In the genomic region with DNA sequence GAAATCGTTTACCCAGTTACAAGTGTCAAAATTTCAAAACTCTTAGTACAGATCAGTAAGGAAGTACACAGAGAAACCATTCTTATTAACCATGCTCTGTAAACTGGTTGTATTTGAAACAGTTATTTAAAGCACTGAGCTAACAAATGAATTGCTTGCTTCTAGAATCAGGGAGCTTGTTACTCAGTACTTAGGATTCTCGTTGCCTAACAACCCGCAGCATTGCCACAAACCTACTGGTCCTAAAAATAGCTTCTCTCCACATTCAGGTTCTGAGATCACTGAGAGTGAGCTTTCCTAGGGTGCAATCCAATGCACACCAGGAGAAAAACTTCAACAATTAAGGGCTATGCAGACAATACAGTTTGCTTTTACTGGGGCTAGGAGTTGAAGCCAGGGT, we compare ENCODE assay signal across 15 mouse cellular contexts. TPM values are rescaled to one million over a fixed set of nuclear protein-coding genes. Genes with fewer than 3 reads are reported as not detected.
DNase-seq lines count a peak whose midpoint lies in the region; ATAC-seq and TF ChIP-seq lines count a peak whose summit lies in the region.
"Had no signal": no experiment of that assay in that cellular context is flagged by ENCODE, and none has a peak within 500 bp of the region (broad histone marks: within the 10 kb centered on the region; RNA-seq: fewer than 3 reads in every experiment).

No protein-coding gene starts in this region.

- peaks cover 5% of the 10 kb centered on the region for H3K4me1 ChIP-seq in heart, adult 2 months (ENCODE audit: control insufficient read depth, insufficient read depth, low read length)
- H3K4me1 ChIP-seq in lung, postnatal 0 days (ENCODE audit: insufficient read depth, low read depth, low read length), result no peaks in the 10 kb centered on the region
- H3K4me1 ChIP-seq in heart, embryonic 12.5 days (replicated peaks), result peaks cover 31% of the 10 kb centered on the region
- no peaks in the 10 kb centered on the region for H3K4me1 ChIP-seq in midbrain, embryonic 13.5 days (replicated peaks)
- no peaks in the 10 kb centered on the region for H3K4me1 ChIP-seq in forebrain, embryonic 16.5 days (replicated peaks; ENCODE audit: control insufficient read depth, insufficient read depth, low read length)
- H3K4me1 ChIP-seq: forebrain, embryonic 12.5 days; intestine, embryonic 15.5 days had no signal

- H3ac ChIP-seq in myocyte (ENCODE audit: control insufficient read depth, insufficient read length), result no peak overlapping the region

- ATAC-seq in lung, postnatal 0 days, result peak; percentile 88
- ATAC-seq in heart, embryonic 12.5 days (ENCODE audit: insufficient number of reproducible peaks, low FRiP score), result no peak
- ATAC-seq in midbrain, embryonic 13.5 days, result no peak
- ATAC-seq in forebrain, embryonic 16.5 days, result no peak
- ATAC-seq: intestine, embryonic 15.5 days; midbrain, embryonic 16.5 days had no signal

- no peaks in the 10 kb centered on the region for H3K27me3 ChIP-seq in heart, adult 2 months (ENCODE audit: control insufficient read depth, insufficient read depth, low read length)
- H3K27me3 ChIP-seq in lung, postnatal 0 days (replicated peaks; ENCODE audit: insufficient read depth, low read length), result no peaks in the 10 kb centered on the region
- H3K27me3 ChIP-seq in heart, embryonic 12.5 days (replicated peaks), result no peaks in the 10 kb centered on the region
- no peaks in the 10 kb centered on the region for H3K27me3 ChIP-seq in myocyte (ENCODE audit: control insufficient read depth, insufficient read depth, insufficient read length)
- no peaks in the 10 kb centered on the region for H3K27me3 ChIP-seq in midbrain, embryonic 13.5 days
- no peaks in the 10 kb centered on the region for H3K27me3 ChIP-seq in forebrain, embryonic 16.5 days (replicated peaks; ENCODE audit: control insufficient read depth, insufficient read depth, low read length)
- H3K27me3 ChIP-seq: forebrain, embryonic 12.5 days; intestine, embryonic 15.5 days had no signal

- H3K4me2 ChIP-seq in lung, postnatal 0 days (replicated peaks; ENCODE audit: low read depth, low read length), result no peak overlapping the region
- H3K4me2 ChIP-seq in heart, embryonic 12.5 days, result peak overlapping the region; percentile 50
- H3K4me2 ChIP-seq in myocyte (ENCODE audit: low read depth), result peak overlapping the region; percentile 18
- H3K4me2 ChIP-seq in midbrain, embryonic 13.5 days (replicated peaks), result no peak overlapping the region
- H3K4me2 ChIP-seq in forebrain, embryonic 16.5 days (ENCODE audit: low read length), result no peak overlapping the region
- H3K4me2 ChIP-seq: forebrain, embryonic 12.5 days; intestine, embryonic 15.5 days had no signal

- H3K9ac ChIP-seq in heart, adult 2 months (ENCODE audit: low read depth, low read length), result peak overlapping the region; percentile 16; the same call in 1 of the 2 replicates
- no peak overlapping the region for H3K9ac ChIP-seq in lung, postnatal 0 days (replicated peaks; ENCODE audit: low read depth)
- H3K9ac ChIP-seq in heart, embryonic 12.5 days, result 0 out of 2 replicates have a peak overlapping the region, but pooled peaks have one; percentile 38
- H3K9ac ChIP-seq in midbrain, embryonic 13.5 days (replicated peaks), result no peak overlapping the region
- no peak overlapping the region for H3K9ac ChIP-seq in forebrain, embryonic 16.5 days (replicated peaks; ENCODE audit: low read depth, low read length)
- H3K9ac ChIP-seq: forebrain, embryonic 12.5 days; intestine, embryonic 15.5 days had no signal

- peak overlapping the region; percentile 62 for H3K27ac ChIP-seq in heart, adult 2 months
- H3K27ac ChIP-seq in lung, postnatal 0 days (ENCODE audit: low read length), result no peak overlapping the region
- peak overlapping the region; percentile 94 for H3K27ac ChIP-seq in heart, embryonic 12.5 days (ENCODE audit: poor library complexity, severe bottlenecking)
- H3K27ac ChIP-seq in midbrain, embryonic 13.5 days, result no peak overlapping the region
- no peak overlapping the region for H3K27ac ChIP-seq in forebrain, embryonic 16.5 days (ENCODE audit: low read length)
- H3K27ac ChIP-seq: forebrain, embryonic 12.5 days; intestine, embryonic 15.5 days; macrophage had no signal

- H3K79me2 ChIP-seq in heart, adult 2 months (replicated peaks; ENCODE audit: control insufficient read depth, insufficient read depth, low read length), result no peaks in the 10 kb centered on the region
- H3K79me2 ChIP-seq in myocyte (ENCODE audit: control insufficient read depth, insufficient read depth), result no peaks in the 10 kb centered on the region

- peak in 1 of 2 experiments; percentile 15 for DNase-seq in heart, adult 2 months
- no peak for DNase-seq in heart, adult 11 months
- DNase-seq in lung, postnatal 0 days (ENCODE audit: low spot score), result peak; percentile 81
- no peak for DNase-seq in lung, postnatal 4 days
- DNase-seq: adrenal gland, adult 2 months; kidney, postnatal 14 days had no signal

- no peak for TF ChIP-seq CTCF in heart, adult 2 months (IDR thresholded peaks at IDR 0.05)
- TF ChIP-seq CTCF in lung, postnatal 0 days (IDR thresholded peaks at IDR 0.05), result no peak

- TF ChIP-seq EP300 in heart, adult 2 months (IDR thresholded peaks at IDR 0.05; ENCODE audit: insufficient read depth, low read depth, low read length), result no peak
- no peak for TF ChIP-seq EP300 in lung, postnatal 0 days (IDR thresholded peaks at IDR 0.05)

- intact Hi-C loops in heart, adult 2 months (cut with DNase I), result no loop called here

- WGBS in heart, adult 2 months, result 64% methylated on average over 3 of the region's 3 CpGs
- WGBS in lung, postnatal 0 days, result 61% methylated on average over 3 of the region's 3 CpGs
- WGBS in heart, embryonic 12.5 days, result 58% methylated on average over 3 of the region's 3 CpGs
- 96% methylated on average over 3 of the region's 3 CpGs for WGBS in midbrain, embryonic 13.5 days
- 90% methylated on average over 3 of the region's 3 CpGs for WGBS in forebrain, embryonic 16.5 days

- TF ChIP-seq POLR2A in heart, adult 2 months (IDR thresholded peaks at IDR 0.05; ENCODE audit: insufficient read depth, low read depth, low read length), result no peak
- TF ChIP-seq POLR2A in myocyte (IDR thresholded peaks at IDR 0.05; ENCODE audit: insufficient read length, low read depth), result no peak

- no peak overlapping the region for H3K4me3 ChIP-seq in heart, adult 2 months
- H3K4me3 ChIP-seq in lung, postnatal 0 days (ENCODE audit: low read depth, low read length), result no peak overlapping the region
- H3K4me3 ChIP-seq in heart, embryonic 12.5 days, result no peak overlapping the region
- no peak overlapping the region for H3K4me3 ChIP-seq in myocyte
- H3K4me3 ChIP-seq in midbrain, embryonic 13.5 days (replicated peaks), result no peak overlapping the region
- H3K4me3 ChIP-seq in forebrain, embryonic 16.5 days (replicated peaks; ENCODE audit: low read length), result no peak overlapping the region
- H3K4me3 ChIP-seq: forebrain, embryonic 12.5 days; intestine, embryonic 15.5 days had no signal

- no peaks in the 10 kb centered on the region for H3K9me3 ChIP-seq in lung, postnatal 0 days (ENCODE audit: low read length)
- H3K9me3 ChIP-seq in heart, embryonic 12.5 days (replicated peaks), result no peaks in the 10 kb centered on the region
- H3K9me3 ChIP-seq in midbrain, embryonic 13.5 days, result no peaks in the 10 kb centered on the region
- no peaks in the 10 kb centered on the region for H3K9me3 ChIP-seq in forebrain, embryonic 16.5 days (ENCODE audit: control insufficient read depth, low read length)
- H3K9me3 ChIP-seq: forebrain, embryonic 12.5 days; intestine, embryonic 15.5 days had no signal

- peaks cover 21% of the 10 kb centered on the region for H3K36me3 ChIP-seq in heart, adult 2 months (ENCODE audit: control insufficient read depth, insufficient read depth, low read length)
- H3K36me3 ChIP-seq in lung, postnatal 0 days (ENCODE audit: insufficient read depth, low read length), result peaks cover 5% of the 10 kb centered on the region; the same call in 1 of the 2 replicates
- peaks cover 38% of the 10 kb centered on the region for H3K36me3 ChIP-seq in heart, embryonic 12.5 days
- peaks cover 20% of the 10 kb centered on the region for H3K36me3 ChIP-seq in myocyte (ENCODE audit: control insufficient read depth, insufficient read depth)
- peaks cover 56% of the 10 kb centered on the region for H3K36me3 ChIP-seq in midbrain, embryonic 13.5 days
- peaks cover 20% of the 10 kb centered on the region for H3K36me3 ChIP-seq in forebrain, embryonic 16.5 days (ENCODE audit: control insufficient read depth, insufficient read depth)

TF ChIP-seq in myocyte, 11 proteins besides CTCF, POLR2A, EP300 and RAD21 (continues in another document):
- no peak for TF ChIP-seq USF1 (IDR thresholded peaks at IDR 0.05; ENCODE audit: low read depth)
- TF ChIP-seq MAX (IDR thresholded peaks at IDR 0.05; ENCODE audit: low read depth), result no peak
- no peak for TF ChIP-seq TCF3 (IDR thresholded peaks at IDR 0.05; ENCODE audit: insufficient read length, low read depth)
- no peak for TF ChIP-seq TCF12 (IDR thresholded peaks at IDR 0.05; ENCODE audit: insufficient read depth, poor library complexity, severe bottlenecking)
- no peak for TF ChIP-seq SRF (IDR thresholded peaks at IDR 0.05; ENCODE audit: control insufficient read depth, insufficient read length, low read depth)
- no peak for TF ChIP-seq REST (IDR thresholded peaks at IDR 0.05; ENCODE audit: insufficient read depth, insufficient read length)
- no peak for TF ChIP-seq E2F4 (IDR thresholded peaks at IDR 0.05; ENCODE audit: insufficient read depth)
- TF ChIP-seq POLR2AphosphoS2 (IDR thresholded peaks at IDR 0.05; ENCODE audit: insufficient read length, low read depth), result no peak
- no peak for TF ChIP-seq MYOD1 (IDR thresholded peaks at IDR 0.05; ENCODE audit: control insufficient read depth in 1 of 3, insufficient read length in 2 of 3, low read depth in 2 of 3)

RNA-seq across cellular contexts. Expression of a gene that starts 33.3 kb away (rescaled TPM):
- 10 to 100 TPM; 48.3 to 59.6 TPM for total RNA-seq in heart, adult 2 months (2021)
- 37.1 and 61.5 TPM in 2 replicates for polyA plus RNA-seq in heart, adult 2 months (2012; rRNA removed)
- polyA plus RNA-seq in lung, postnatal 0 days (2015; fragmentation: Nextera tagmentation; extraction: Ambion mirVana), result 33.2 and 36.9 TPM in 2 replicates
- 63.6 and 66.1 TPM in 2 replicates for polyA plus RNA-seq in heart, embryonic 12.5 days (2016; fragmentation: Nextera tagmentation; extraction: Ambion mirVana)
- polyA plus RNA-seq in myocyte (2012; fragmentation: generic; extraction: Trizol), result 17.4 TPM
- 57.9 and 59.9 TPM in 2 replicates for polyA plus RNA-seq in midbrain, embryonic 13.5 days (2015; fragmentation: Nextera tagmentation; extraction: Ambion mirVana)
- 68.5 and 77.9 TPM in 2 replicates for polyA plus RNA-seq in forebrain, embryonic 16.5 days (2015; fragmentation: Nextera tagmentation; extraction: Ambion mirVana)

RNA-seq across cellular contexts. Expression of a gene that starts 57.6 kb away (rescaled TPM):
- total RNA-seq in heart, adult 2 months (2021), result 10 to 100 TPM; 51.4 to 53.5 TPM
- polyA plus RNA-seq in heart, adult 2 months (2012; rRNA removed), result 79.4 and 143 TPM in 2 replicates
- 158 and 178 TPM in 2 replicates for polyA plus RNA-seq in lung, postnatal 0 days (2015; fragmentation: Nextera tagmentation; extraction: Ambion mirVana)
- 80.4 and 84.9 TPM in 2 replicates for polyA plus RNA-seq in heart, embryonic 12.5 days (2016; fragmentation: Nextera tagmentation; extraction: Ambion mirVana)
- 17.8 TPM for polyA plus RNA-seq in myocyte (2012; fragmentation: generic; extraction: Trizol)
- 47.3 and 48.8 TPM in 2 replicates for polyA plus RNA-seq in midbrain, embryonic 13.5 days (2015; fragmentation: Nextera tagmentation; extraction: Ambion mirVana)
- polyA plus RNA-seq in forebrain, embryonic 16.5 days (2015; fragmentation: Nextera tagmentation; extraction: Ambion mirVana), result 43.7 and 49.3 TPM in 2 replicates
- total RNA-seq: hematopoietic stem cell, adult 5-6 weeks had no signal

Comparison
In these comparisons a context has a peak if more than half of its experiments do, and no peak if none do; other contexts are left out.
1. H3K27ac ChIP-seq: peak in heart, adult 2 months (single experiment) and heart, embryonic 12.5 days (single experiment); none in lung, postnatal 0 days (single experiment), midbrain, embryonic 13.5 days (single experiment) and forebrain, embryonic 16.5 days (single experiment).
2. H3K9ac ChIP-seq: peak in heart, adult 2 months (single experiment) and heart, embryonic 12.5 days (single experiment); none in lung, postnatal 0 days (single experiment), midbrain, embryonic 13.5 days (single experiment) and forebrain, embryonic 16.5 days (single experiment).
3. H3K4me2 ChIP-seq: peak in heart, embryonic 12.5 days (single experiment) and myocyte (single experiment); none in lung, postnatal 0 days (single experiment), midbrain, embryonic 13.5 days (single experiment) and forebrain, embryonic 16.5 days (single experiment).